Mouse (Mus musculus): Measurements from ENCODE around the gene Sptbn4. TPM values are rescaled to one million over a fixed set of nuclear protein-coding genes. Genes with fewer than 3 reads are reported as not detected.

Sptbn4 gene
- polyA plus RNA-seq, 1 experiment from 2014 or later, result 0.44 TPM

DNA sequence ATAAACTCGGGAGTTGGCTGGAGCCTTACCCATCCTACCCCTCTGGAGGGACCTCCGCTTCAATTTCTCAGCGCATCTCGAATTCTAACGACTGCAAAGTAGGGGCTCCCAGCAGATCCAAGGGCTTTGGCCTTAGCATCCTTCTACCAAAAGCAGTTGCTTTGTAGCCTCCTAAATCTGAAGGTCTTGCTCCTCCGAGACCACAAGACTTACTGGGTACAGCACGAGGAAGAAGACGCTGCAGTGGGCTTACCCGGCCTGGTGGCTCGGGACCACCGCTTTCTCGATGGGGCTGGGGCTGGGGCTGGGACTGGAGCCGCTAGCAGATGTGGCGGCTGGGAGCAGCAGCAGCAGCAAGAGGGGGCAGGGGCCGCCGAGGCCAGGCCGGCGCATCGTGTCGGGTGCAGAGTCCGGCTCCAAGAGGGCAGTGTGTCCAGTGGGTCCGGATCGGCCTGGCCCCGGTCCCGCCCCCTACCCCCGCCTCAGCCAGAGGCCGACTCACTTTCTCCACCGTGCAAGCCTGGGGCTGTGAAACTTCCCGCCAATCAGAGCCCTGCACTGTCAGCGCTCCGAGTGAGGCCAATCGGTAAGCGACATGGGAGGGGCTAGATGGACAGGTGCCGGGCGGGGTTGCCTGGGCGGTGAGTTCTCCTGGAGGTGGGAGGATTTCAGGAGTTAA is 110.2 kb downstream of the Sptbn4 start, which contains the start of gene Ltbp4:
Gene Ltbp4 (minus strand): TSS at position 518 of the 679 bp plus-strand sequence.
- Histone ChIP-seq H3K4me2 (ENCODE audit: low read depth, low read length) (peak within 1 kb of the TSS; percentile 65), H3K27ac (ENCODE audit: low read length) (no peak within 1 kb of the TSS), H3K36me3 (ENCODE audit: control insufficient read depth, insufficient read depth, low read length) (0 out of 2 replicates have a peak, but pooled peaks cover 2% of the 10 kb centered on the region), H3K4me3 (ENCODE audit: low read length) (peak within 1 kb of the TSS; percentile 39), H3K4me1 (ENCODE audit: control insufficient read depth, insufficient read depth, low read length) (peaks cover 35% of the 10 kb centered on the region), H3K9ac (ENCODE audit: low read depth, low read length) (peak within 1 kb of the TSS; percentile 41), H3K27me3 (replicated peaks; ENCODE audit: control insufficient read depth, insufficient read depth, low read length) (peaks cover 37% of the 10 kb centered on the region), H3K9me3 (ENCODE audit: control insufficient read depth, low read length) (no peaks in the 10 kb centered on the region)
- 1% methylated on average over 36 of the region's 36 CpGs for WGBS
- ATAC-seq, result peak; percentile 60

DNA sequence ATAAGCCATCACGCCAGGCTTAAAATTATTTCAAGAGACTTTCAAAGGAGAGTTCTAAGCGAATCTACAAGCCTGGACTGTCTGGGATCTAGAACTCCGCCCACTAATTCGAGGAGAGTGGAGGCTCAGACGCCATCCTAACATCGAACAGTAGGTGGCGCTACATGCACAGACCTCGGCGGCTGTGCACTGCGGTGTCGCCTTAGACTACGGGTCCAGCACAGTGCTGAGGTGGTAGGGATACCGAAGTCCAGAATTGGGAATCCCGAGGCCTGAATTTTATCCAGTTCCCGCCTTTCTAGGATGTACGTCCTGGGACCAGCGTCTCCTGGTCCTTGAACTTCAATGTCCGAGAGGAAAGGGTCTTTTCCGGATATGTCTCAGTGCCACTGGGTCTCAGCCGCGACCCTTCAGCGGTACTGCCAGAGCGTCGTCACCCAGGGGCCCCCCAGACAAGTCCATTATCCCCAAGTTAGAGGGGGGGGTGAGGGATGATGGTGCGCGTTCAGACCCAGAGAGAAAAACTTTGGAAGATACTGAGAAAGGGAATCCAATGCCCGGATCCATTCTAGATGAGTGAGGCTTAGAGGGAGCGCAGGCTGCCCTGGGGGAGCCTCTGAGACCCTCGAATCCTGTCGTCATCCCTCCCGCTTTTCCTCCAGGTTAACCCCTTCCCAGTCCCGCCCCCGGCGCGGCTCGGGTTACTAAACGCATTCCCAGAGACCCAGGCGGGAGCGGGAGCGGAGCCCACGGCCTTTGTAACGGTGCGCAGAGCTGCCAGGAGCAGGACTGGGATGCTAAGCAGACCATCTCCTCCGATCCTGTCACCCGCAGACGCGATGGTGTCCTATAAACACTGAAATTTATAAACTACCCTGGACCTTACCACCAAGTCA is 111.3 kb downstream of the Sptbn4 start:
- Histone ChIP-seq H3K36me3 (ENCODE audit: control insufficient read depth, insufficient read depth, low read length) (no peaks in the 10 kb centered on the region), H3K4me3 (ENCODE audit: low read length) (peak overlapping the region; percentile 39), H3K9ac (ENCODE audit: low read depth, low read length) (peak overlapping the region; percentile 36), H3K27me3 (replicated peaks; ENCODE audit: control insufficient read depth, insufficient read depth, low read length) (peaks cover 40% of the 10 kb centered on the region), H3K9me3 (ENCODE audit: control insufficient read depth, low read length) (no peaks in the 10 kb centered on the region), H3K4me1 (ENCODE audit: control insufficient read depth, insufficient read depth, low read length) (peaks cover 36% of the 10 kb centered on the region), H3K27ac (ENCODE audit: low read length) (no peak overlapping the region), H3K4me2 (ENCODE audit: low read depth, low read length) (peak overlapping the region; percentile 65)
- WGBS, result under 1% methylated on average over 47 of the region's 47 CpGs
- ATAC-seq, result peak; percentile 74

DNA sequence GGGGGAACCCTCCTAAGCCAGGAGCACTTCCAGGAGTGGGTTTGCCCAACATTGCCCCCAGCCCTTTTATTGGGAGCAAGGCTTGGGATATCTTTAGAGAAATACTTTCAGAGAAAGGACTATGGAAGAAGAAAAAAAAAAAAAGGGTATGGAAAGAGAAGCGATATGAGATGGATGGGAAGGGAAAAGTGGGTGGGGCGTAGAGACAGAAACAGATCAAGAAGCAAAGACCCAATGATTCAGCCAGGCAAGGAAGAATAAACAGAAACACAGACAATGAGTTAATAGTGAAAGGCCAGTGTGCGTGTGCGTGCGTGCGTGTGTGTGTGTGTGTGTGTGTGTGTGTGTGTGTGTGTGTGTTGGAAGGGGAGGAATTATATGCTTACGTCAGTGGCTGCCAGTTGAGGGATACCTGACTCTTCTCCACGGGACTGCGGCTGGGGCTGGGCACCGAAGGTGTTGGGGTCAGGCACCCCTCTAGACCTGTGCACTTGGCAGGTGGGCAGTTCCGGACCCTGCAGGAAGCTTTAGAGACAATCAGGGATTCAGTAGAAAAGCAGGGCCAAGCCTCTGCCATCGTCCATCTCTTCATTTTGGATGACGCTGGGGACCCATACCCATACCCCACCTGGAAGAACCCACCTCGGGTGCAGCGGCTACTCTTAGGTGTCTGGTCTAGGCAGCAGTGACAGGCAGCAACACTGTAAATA is 112.3 kb downstream of the Sptbn4 start:
- Histone ChIP-seq H3K27ac (ENCODE audit: low read length) (peak overlapping the region; percentile 54; the same call in 1 of the 2 replicates), H3K9me3 (ENCODE audit: control insufficient read depth, low read length) (no peaks in the 10 kb centered on the region), H3K4me1 (ENCODE audit: control insufficient read depth, insufficient read depth, low read length) (peaks cover 45% of the 10 kb centered on the region), H3K36me3 (ENCODE audit: control insufficient read depth, insufficient read depth, low read length) (no peaks in the 10 kb centered on the region), H3K4me2 (ENCODE audit: low read depth, low read length) (peak overlapping the region; percentile 88; the same call in 1 of the 2 replicates), H3K9ac (ENCODE audit: low read depth, low read length) (0 out of 2 replicates have a peak overlapping the region, but pooled peaks have one; percentile 85), H3K27me3 (replicated peaks; ENCODE audit: control insufficient read depth, insufficient read depth, low read length) (peaks cover 42% of the 10 kb centered on the region), H3K4me3 (ENCODE audit: low read length) (no peak overlapping the region)
- WGBS, result 46% methylated on average over 15 of the region's 15 CpGs
- no peak for ATAC-seq

DNA sequence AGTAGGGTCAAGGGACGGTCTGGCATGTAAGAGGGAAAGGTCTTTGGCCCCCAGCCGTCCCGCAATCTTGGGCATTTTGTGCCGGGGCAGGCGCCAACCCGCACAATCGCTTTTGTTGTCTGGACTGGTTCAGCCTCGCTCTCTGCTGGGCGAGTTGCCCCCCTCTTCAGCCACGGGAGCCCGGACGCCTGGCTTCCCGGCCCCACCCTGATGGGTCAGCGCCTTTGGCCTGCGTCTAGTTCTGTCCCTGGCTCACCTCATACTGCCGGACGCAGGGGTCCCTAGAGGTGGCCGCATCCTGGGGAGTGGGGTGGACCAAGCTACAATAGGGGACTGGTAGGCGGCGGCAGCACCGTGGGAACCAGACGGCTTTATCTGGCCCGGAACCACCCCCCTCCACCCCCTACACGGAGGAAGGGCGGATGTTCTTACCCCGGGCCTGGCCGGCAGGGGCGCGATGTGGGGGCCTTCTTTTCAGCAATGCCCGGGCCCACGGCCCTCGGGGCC is 113.0 kb downstream of the Sptbn4 start:
- H3K27me3 ChIP-seq (replicated peaks; ENCODE audit: control insufficient read depth, insufficient read depth, low read length), result peaks cover 42% of the 10 kb centered on the region
- H3K9me3 ChIP-seq (ENCODE audit: control insufficient read depth, low read length), result no peaks in the 10 kb centered on the region
- ATAC-seq, result no peak
- H3K9ac ChIP-seq (ENCODE audit: low read depth, low read length), result peak overlapping the region; percentile 85; the same call in 1 of the 2 replicates
- H3K4me1 ChIP-seq (ENCODE audit: control insufficient read depth, insufficient read depth, low read length), result peaks cover 52% of the 10 kb centered on the region
- H3K36me3 ChIP-seq (ENCODE audit: control insufficient read depth, insufficient read depth, low read length), result no peaks in the 10 kb centered on the region
- 7% methylated on average over 32 of the region's 32 CpGs for WGBS
- peak overlapping the region; percentile 68 for H3K4me3 ChIP-seq (ENCODE audit: low read length)
- peak overlapping the region; percentile 54 for H3K27ac ChIP-seq (ENCODE audit: low read length)
- H3K4me2 ChIP-seq (ENCODE audit: low read depth, low read length), result peak overlapping the region; percentile 88

DNA sequence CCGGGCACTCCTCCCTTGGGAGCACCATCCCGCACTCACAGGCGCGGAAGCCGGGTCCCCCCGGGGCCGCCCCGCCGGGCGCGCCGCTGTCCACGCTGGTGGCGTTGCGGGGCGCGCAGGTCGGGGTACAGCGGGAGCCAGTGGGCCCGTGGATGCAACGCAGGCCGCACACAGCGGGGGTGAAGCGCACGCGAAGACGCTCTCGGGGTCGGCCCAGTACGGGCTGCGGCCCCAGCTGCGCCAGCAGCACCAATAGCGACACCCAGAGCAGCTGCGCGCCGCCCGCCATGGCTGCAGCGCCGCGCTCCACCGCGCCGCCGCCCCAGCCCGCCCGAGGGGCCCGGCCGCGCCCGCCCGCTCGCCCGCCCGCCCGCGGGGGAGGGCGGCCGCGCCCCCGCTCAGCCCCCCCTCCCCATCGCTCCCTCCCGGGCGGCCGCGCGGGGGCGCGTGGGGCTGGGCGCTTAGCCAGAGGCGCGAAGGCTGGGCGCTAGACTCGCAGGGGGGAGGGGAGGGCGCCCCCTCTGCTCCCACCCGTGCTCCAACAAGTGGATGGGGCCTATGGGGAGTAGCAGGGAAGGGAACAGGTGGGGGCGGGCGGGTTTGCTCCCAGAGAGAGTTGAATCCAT is 114.1 kb downstream of the Sptbn4 start:
- Histone ChIP-seq H3K4me1 (ENCODE audit: control insufficient read depth, insufficient read depth, low read length) (peaks cover 56% of the 10 kb centered on the region), H3K36me3 (ENCODE audit: control insufficient read depth, insufficient read depth, low read length) (no peaks in the 10 kb centered on the region), H3K4me3 (ENCODE audit: low read length) (peak overlapping the region; percentile 68), H3K9me3 (ENCODE audit: control insufficient read depth, low read length) (no peaks in the 10 kb centered on the region), H3K27me3 (replicated peaks; ENCODE audit: control insufficient read depth, insufficient read depth, low read length) (peaks cover 42% of the 10 kb centered on the region), H3K27ac (ENCODE audit: low read length) (peak overlapping the region; percentile 90), H3K9ac (ENCODE audit: low read depth, low read length) (peak overlapping the region; percentile 85), H3K4me2 (ENCODE audit: low read depth, low read length) (peak overlapping the region; percentile 88)
- under 1% methylated on average over 48 of the region's 77 CpGs for WGBS
- ATAC-seq, result no peak

DNA sequence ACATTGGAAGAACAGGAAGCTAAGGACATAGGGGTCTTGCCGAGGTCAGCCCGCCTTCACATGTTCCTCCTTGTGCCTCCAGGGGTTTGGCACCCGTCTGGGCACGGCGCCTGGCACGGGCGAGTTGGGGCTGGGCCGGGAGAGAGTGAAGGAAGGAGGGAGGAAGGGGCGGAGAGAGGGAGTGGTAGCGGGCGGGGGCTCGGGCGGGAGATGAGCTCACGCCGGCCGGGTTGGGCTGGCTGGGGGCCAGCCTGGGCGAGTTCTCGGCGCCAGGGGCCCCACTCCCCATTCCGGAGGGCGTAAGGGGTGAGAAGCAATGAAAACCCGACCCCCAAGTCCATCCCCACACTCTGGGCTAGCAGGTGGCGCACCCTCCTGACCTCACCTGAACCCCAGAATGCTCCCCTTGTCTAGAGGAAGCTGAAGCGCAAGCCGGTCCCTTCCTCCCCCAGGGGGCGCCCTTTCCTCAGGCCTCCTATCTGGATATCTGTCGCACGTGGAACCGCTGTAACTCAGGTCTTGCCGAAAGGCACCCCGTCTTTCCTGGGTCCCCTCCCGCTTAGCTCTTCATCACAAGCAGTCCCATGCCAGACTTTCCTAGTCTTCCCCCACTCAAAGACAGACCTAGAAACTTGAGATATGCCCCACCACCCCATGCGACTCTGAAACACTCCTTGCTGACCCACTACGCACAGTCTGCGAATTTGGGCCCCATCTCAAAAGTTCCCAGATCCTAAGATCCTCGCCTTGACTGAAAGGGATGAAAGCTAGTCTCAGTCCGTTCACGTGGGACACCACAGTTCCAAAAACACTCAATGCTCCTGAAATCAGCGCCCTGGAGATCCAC is 114.9 kb downstream of the Sptbn4 start:
- peak overlapping the region; percentile 85 for H3K9ac ChIP-seq (ENCODE audit: low read depth, low read length)
- ATAC-seq, result peak; percentile 14; the same call in 1 of the 2 replicates
- peak overlapping the region; percentile 88 for H3K4me2 ChIP-seq (ENCODE audit: low read depth, low read length)
- no peaks in the 10 kb centered on the region for H3K9me3 ChIP-seq (ENCODE audit: control insufficient read depth, low read length)
- no peaks in the 10 kb centered on the region for H3K36me3 ChIP-seq (ENCODE audit: control insufficient read depth, insufficient read depth, low read length)
- WGBS, result under 1% methylated on average over 38 of the region's 39 CpGs
- H3K4me1 ChIP-seq (ENCODE audit: control insufficient read depth, insufficient read depth, low read length), result peaks cover 54% of the 10 kb centered on the region
- peak overlapping the region; percentile 90 for H3K27ac ChIP-seq (ENCODE audit: low read length)
- peak overlapping the region; percentile 68 for H3K4me3 ChIP-seq (ENCODE audit: low read length)
- peaks cover 42% of the 10 kb centered on the region for H3K27me3 ChIP-seq (replicated peaks; ENCODE audit: control insufficient read depth, insufficient read depth, low read length)

DNA sequence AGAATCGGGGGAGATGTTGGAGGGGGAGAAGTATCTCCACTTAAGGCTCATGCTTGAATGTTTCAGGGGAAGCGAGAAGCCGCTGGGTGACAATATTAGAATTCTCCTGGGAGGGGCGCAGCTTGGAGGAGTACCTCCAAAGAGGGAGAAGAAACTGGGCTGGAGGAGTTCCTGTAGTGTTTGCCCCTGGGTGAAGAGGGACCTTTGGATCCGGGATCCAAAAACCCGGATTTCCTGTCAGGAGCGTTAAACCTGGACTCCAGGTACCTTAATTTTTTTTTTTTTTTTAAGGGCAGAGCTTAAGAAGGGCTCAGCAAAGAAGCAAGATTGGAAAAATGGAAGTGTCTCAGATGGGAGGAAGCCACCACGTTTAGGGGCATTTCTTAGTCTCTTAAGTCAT is 115.6 kb downstream of the Sptbn4 start:
- peaks cover 42% of the 10 kb centered on the region for H3K27me3 ChIP-seq (replicated peaks; ENCODE audit: control insufficient read depth, insufficient read depth, low read length)
- H3K4me2 ChIP-seq (ENCODE audit: low read depth, low read length), result peak overlapping the region; percentile 88
- no peak for ATAC-seq
- H3K9ac ChIP-seq (ENCODE audit: low read depth, low read length), result peak overlapping the region; percentile 85
- peak overlapping the region; percentile 68 for H3K4me3 ChIP-seq (ENCODE audit: low read length)
- H3K9me3 ChIP-seq (ENCODE audit: control insufficient read depth, low read length), result no peaks in the 10 kb centered on the region
- WGBS, result 7% methylated on average over 8 of the region's 8 CpGs
- no peaks in the 10 kb centered on the region for H3K36me3 ChIP-seq (ENCODE audit: control insufficient read depth, insufficient read depth, low read length)
- peaks cover 47% of the 10 kb centered on the region for H3K4me1 ChIP-seq (ENCODE audit: control insufficient read depth, insufficient read depth, low read length)
- peak overlapping the region; percentile 90 for H3K27ac ChIP-seq (ENCODE audit: low read length)

DNA sequence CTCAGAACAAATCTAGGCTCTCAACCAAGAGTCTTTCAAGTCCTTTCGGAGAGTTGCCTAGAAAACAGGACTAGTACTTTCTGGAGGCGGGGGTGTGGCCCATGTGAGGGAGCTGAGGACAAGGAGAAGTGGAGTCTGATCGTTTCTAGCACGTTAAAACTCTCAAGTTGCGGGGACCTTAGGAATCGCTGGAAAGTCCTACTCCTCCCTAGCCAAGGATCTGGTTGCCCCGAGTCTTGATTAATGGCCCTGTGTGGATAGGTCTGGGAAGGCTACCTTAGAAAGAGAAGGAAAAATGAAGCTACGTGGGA is 116.0 kb downstream of the Sptbn4 start:
- WGBS, result 3% methylated on average over 8 of the region's 8 CpGs
- peaks cover 43% of the 10 kb centered on the region for H3K27me3 ChIP-seq (replicated peaks; ENCODE audit: control insufficient read depth, insufficient read depth, low read length)
- 0 out of 2 replicates have a peak, but pooled peaks have one; percentile 0 for ATAC-seq
- peak overlapping the region; percentile 85 for H3K9ac ChIP-seq (ENCODE audit: low read depth, low read length)
- 0 out of 2 replicates have a peak, but pooled peaks cover 2% of the 10 kb centered on the region for H3K36me3 ChIP-seq (ENCODE audit: control insufficient read depth, insufficient read depth, low read length)
- H3K4me1 ChIP-seq (ENCODE audit: control insufficient read depth, insufficient read depth, low read length), result peaks cover 46% of the 10 kb centered on the region
- no peaks in the 10 kb centered on the region for H3K9me3 ChIP-seq (ENCODE audit: control insufficient read depth, low read length)
- H3K27ac ChIP-seq (ENCODE audit: low read length), result peak overlapping the region; percentile 90
- H3K4me2 ChIP-seq (ENCODE audit: low read depth, low read length), result peak overlapping the region; percentile 88
- peak overlapping the region; percentile 68 for H3K4me3 ChIP-seq (ENCODE audit: low read length)

Data from intestine, embryonic 16.5 days (tissue).